Mouse (Mus musculus) layer of hippocampus, postnatal 10 days (tissue): ENCODE results near the gene Hsd17b13. TPM values are rescaled to one million over a fixed set of nuclear protein-coding genes. Genes with fewer than 3 reads are reported as not detected.
A peak's percentile ranks its signal among the peaks of the same experiment; 100 is the strongest.
"Not testable (repeated sequence)": the region's sequence is repeated elsewhere in the genome, so short reads cannot be mapped to it uniquely, and the experiment has no call there.

Experiments
- DNase-seq, 2 experiments: peaks; one replicate each; pipeline ENCODE4 v3.0.0; 2021; ENCODE audit warnings: low spot score in 2 of 2
- long read RNA-seq: library from polyadenylated mRNA; stranded (forward); transcript quantifications from one replicate; pipeline ENCODE4 v2.0.0, GENCODE M21; 2023
- total RNA-seq, 2 experiments: library from RNA; stranded (reverse); gene quantifications; 2 replicates each; pipeline ENCODE4 v1.2.3; 2021

Hsd17b13 gene
- not detected for total RNA-seq
- long read RNA-seq: 0 reads

GRCm38 (mm10) chr5:103977297-103977696 lies at the start of gene Hsd17b13:
TSS of gene Hsd17b13 (minus strand) at chr5:103977410.
- DNase-seq: no peak

GRCm38 (mm10) chr5:104025245-104025854 lies 48.1 kb upstream of the Hsd17b13 start:
- DNase-seq: no peak

GRCm38 (mm10) chr5:104024762-104025161 lies 47.6 kb upstream of the Hsd17b13 start:
- no peak for DNase-seq

- not testable (repeated sequence) for DNase-seq
Measured at GRCm38 (mm10) chr5:104024193-104024592, 47.0 kb upstream of the Hsd17b13 start.

GRCm38 (mm10) chr5:104023289-104024020 lies 46.2 kb upstream of the Hsd17b13 start:
- DNase-seq: no peak

GRCm38 (mm10) chr5:104022558-104022957 lies 45.3 kb upstream of the Hsd17b13 start:
- no peak for DNase-seq

- peak; percentile 56 to 72 for DNase-seq
Measured at GRCm38 (mm10) chr5:104021597-104022378, 44.6 kb upstream of the Hsd17b13 start, which contains the start of gene Hsd17b11. TSS of gene Hsd17b11 (minus strand) at chr5:104021919.

GRCm38 (mm10) chr5:104011419-104011818 lies 34.2 kb upstream of the Hsd17b13 start:
- no peak for DNase-seq

- DNase-seq: no peak
Measured at GRCm38 (mm10) chr5:104010261-104010660, 33.1 kb upstream of the Hsd17b13 start.

GRCm38 (mm10) chr5:104009421-104009820 lies 32.2 kb upstream of the Hsd17b13 start:
- no peak for DNase-seq

GRCm38 (mm10) chr5:104007801-104008200 lies 30.6 kb upstream of the Hsd17b13 start:
- no peak for DNase-seq

- DNase-seq: no peak
Measured at GRCm38 (mm10) chr5:104006811-104007210, 29.6 kb upstream of the Hsd17b13 start.

GRCm38 (mm10) chr5:104003955-104004354 lies 26.7 kb upstream of the Hsd17b13 start:
- DNase-seq: no peak

- no peak for DNase-seq
Measured at GRCm38 (mm10) chr5:104003256-104003931, 26.2 kb upstream of the Hsd17b13 start.

- DNase-seq: no peak
Measured at GRCm38 (mm10) chr5:104002549-104003255, 25.5 kb upstream of the Hsd17b13 start.

- peak; percentile 84 to 89 for DNase-seq
Measured at GRCm38 (mm10) chr5:103999738-104000137, 22.5 kb upstream of the Hsd17b13 start.

GRCm38 (mm10) chr5:103998739-103999138 lies 21.5 kb upstream of the Hsd17b13 start:
- DNase-seq: no peak

GRCm38 (mm10) chr5:103995181-103995580 lies 18.0 kb upstream of the Hsd17b13 start:
- DNase-seq: peak; percentile 19 to 40

- DNase-seq: no peak
Measured at GRCm38 (mm10) chr5:103994669-103995068, 17.5 kb upstream of the Hsd17b13 start.

GRCm38 (mm10) chr5:103993601-103994000 lies 16.4 kb upstream of the Hsd17b13 start:
- DNase-seq: no peak

GRCm38 (mm10) chr5:103992831-103993230 lies 15.6 kb upstream of the Hsd17b13 start:
- no peak for DNase-seq
